In genomic region chr17:75073887-75074286, GRCm38 (mm10) we compare ENCODE assay signal across 12 mouse cellular contexts.
DNase-seq lines count a peak whose midpoint lies in the region; ATAC-seq lines count a peak whose summit lies in the region.
"Had no signal": no experiment of that assay in that cellular context is flagged by ENCODE, and none has a peak within 500 bp of the region (broad histone marks: within the 10 kb centered on the region; RNA-seq: fewer than 3 reads in every experiment).

No protein-coding gene starts in this region.

- DNase-seq in adrenal gland, adult (ENCODE audit: inconsistent age in 2 of 2, low spot score in 1 of 2) = peak; percentile 33 to 53
- DNase-seq in adrenal gland, postnatal 10 days = no peak
- DNase-seq in kidney, postnatal 10 days = peak; percentile 40
- peak; percentile 70 for DNase-seq in lung, postnatal 36 days
- DNase-seq in left cerebral cortex, postnatal 4 days = no peak
- DNase-seq: cerebellum, adult 8-10 months had no signal

- no peak overlapping the region for H3K4me3 ChIP-seq in heart, embryonic 12.5 days
- H3K4me3 ChIP-seq in forebrain, embryonic 13.5 days = no peak overlapping the region
- H3K4me3 ChIP-seq: neural tube, embryonic 13.5 days had no signal

- intact Hi-C loops in left cerebral cortex, postnatal 4 days (cut with DNase I) = loop anchor here (10.0 kb wide), 1 partner anchor 259 kb away; no protein-coding TSS in a partner anchor

- peak overlapping the region; percentile 45 for H3K4me2 ChIP-seq in heart, embryonic 12.5 days
- no peak overlapping the region for H3K4me2 ChIP-seq in forebrain, embryonic 13.5 days
- H3K4me2 ChIP-seq: neural tube, embryonic 13.5 days had no signal

- H3K9me3 ChIP-seq in heart, embryonic 12.5 days (replicated peaks) = no peaks in the 10 kb centered on the region
- H3K9me3 ChIP-seq in forebrain, embryonic 13.5 days (replicated peaks) = no peaks in the 10 kb centered on the region
- H3K9me3 ChIP-seq: neural tube, embryonic 13.5 days had no signal

- WGBS in heart, embryonic 12.5 days = 7% methylated on average over 8 of the region's 8 CpGs
- WGBS in forebrain, embryonic 13.5 days = 51% methylated on average over 8 of the region's 8 CpGs

- 0 out of 2 replicates have a peak, but pooled peaks cover 3% of the 10 kb centered on the region for H3K36me3 ChIP-seq in heart, embryonic 12.5 days
- H3K36me3 ChIP-seq in forebrain, embryonic 13.5 days (ENCODE audit: poor library complexity, severe bottlenecking) = no peaks in the 10 kb centered on the region
- H3K36me3 ChIP-seq: neural tube, embryonic 13.5 days had no signal

- H3K9ac ChIP-seq in heart, embryonic 12.5 days = no peak overlapping the region
- no peak overlapping the region for H3K9ac ChIP-seq in forebrain, embryonic 13.5 days
- H3K9ac ChIP-seq: neural tube, embryonic 13.5 days had no signal

- no peaks in the 10 kb centered on the region for H3K27me3 ChIP-seq in heart, embryonic 12.5 days (replicated peaks)
- H3K27me3 ChIP-seq in forebrain, embryonic 13.5 days = 0 out of 2 replicates have a peak, but pooled peaks cover 2% of the 10 kb centered on the region

- H3K27ac ChIP-seq in heart, embryonic 12.5 days (ENCODE audit: poor library complexity, severe bottlenecking) = peak overlapping the region; percentile 89
- no peak overlapping the region for H3K27ac ChIP-seq in forebrain, embryonic 13.5 days
- H3K27ac ChIP-seq: macrophage; neural tube, embryonic 13.5 days had no signal

- ATAC-seq in heart, embryonic 12.5 days (ENCODE audit: insufficient number of reproducible peaks, low FRiP score) = peak; percentile 88
- ATAC-seq in CD4-positive, CD25-positive, alpha-beta regulatory T cell, adult 4 months = no peak
- ATAC-seq in forebrain, embryonic 13.5 days = no peak
- ATAC-seq: hindbrain, embryonic 16.5 days had no signal

- H3K4me1 ChIP-seq in heart, embryonic 12.5 days (replicated peaks) = peaks cover 59% of the 10 kb centered on the region
- H3K4me1 ChIP-seq in forebrain, embryonic 13.5 days = no peaks in the 10 kb centered on the region

Comparison
In these comparisons a context has a peak if more than half of its experiments do, and no peak if none do; other contexts are left out.
1. DNase-seq: peak in adrenal gland, adult (2 of 2), kidney, postnatal 10 days (single experiment) and lung, postnatal 36 days (single experiment); none in adrenal gland, postnatal 10 days (single experiment) and left cerebral cortex, postnatal 4 days (single experiment).